Mouse (Mus musculus): ENCODE data around the gene Neurog3.

DNA sequence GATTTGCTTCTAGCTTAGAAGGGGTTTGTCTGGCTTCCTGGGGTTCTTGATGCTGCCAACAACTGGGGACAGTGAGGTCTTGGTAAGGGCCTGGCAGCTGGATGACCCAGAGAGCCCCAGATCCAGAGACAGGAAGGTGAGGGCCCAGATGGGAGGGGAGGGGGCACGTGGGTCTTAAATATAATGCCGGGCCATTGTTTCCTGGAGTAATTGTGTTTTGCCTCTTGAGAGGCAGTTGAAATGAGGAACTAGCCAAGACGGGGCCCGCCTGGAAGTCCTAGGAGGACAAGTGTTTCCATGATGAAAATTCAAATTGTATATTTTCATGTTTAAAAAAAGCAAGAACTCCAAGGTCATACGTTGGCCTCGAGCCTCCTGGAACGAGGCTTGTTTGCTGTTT is 39.0 kb upstream of the Neurog3 start:
- TF ChIP-seq CTCF (IDR thresholded peaks at IDR 0.05; ENCODE audit: control insufficient read depth, insufficient read depth, insufficient read length), result no peak
- no peak for TF ChIP-seq USF1 (IDR thresholded peaks at IDR 0.05; ENCODE audit: low read depth)
- no peak for TF ChIP-seq MAX (IDR thresholded peaks at IDR 0.05)
- no peak for TF ChIP-seq MYOD1 (IDR thresholded peaks at IDR 0.05; ENCODE audit: control insufficient read depth, insufficient read length, low read depth)
- TF ChIP-seq MYOG (IDR thresholded peaks at IDR 0.05; ENCODE audit: control insufficient read depth, extremely low read depth, insufficient read length), result no peak
- no peak for TF ChIP-seq CEBPB (IDR thresholded peaks at IDR 0.05; ENCODE audit: low read depth)
